Comparison of ENCODE assay signal across 9 mouse cellular contexts in genomic region chr5:96792422-96792821, GRCm38 (mm10). TPM values are rescaled to one million over a fixed set of nuclear protein-coding genes. Genes with fewer than 3 reads are reported as not detected.
DNase-seq lines count a peak whose midpoint lies in the region; ATAC-seq and TF ChIP-seq lines count a peak whose summit lies in the region.
"Had no signal": no experiment of that assay in that cellular context is flagged by ENCODE, and none has a peak within 500 bp of the region (broad histone marks: within the 10 kb centered on the region; RNA-seq: fewer than 3 reads in every experiment).

No protein-coding gene starts in this region.

- peak overlapping the region; percentile 5; the same call in 1 of the 2 replicates for H3K9ac ChIP-seq in CH12.LX (ENCODE audit: insufficient read depth, low read depth)
- no peak overlapping the region for H3K9ac ChIP-seq in lung, embryonic 14.5 days

- in situ Hi-C loops in CH12.LX (cut with MboI; ENCODE audit: low pct_ligation_motif_present, low pct_unique_long_range_greater_than_20kb, low sequenced_read_pairs) = no loop called here

- TF ChIP-seq EP300 in CH12.LX (IDR thresholded peaks at IDR 0.05; ENCODE audit: low read length) = no peak

- H3K27ac ChIP-seq in CH12.LX (ENCODE audit: insufficient read depth, low read depth) = no peak overlapping the region
- peak overlapping the region; percentile 29 for H3K27ac ChIP-seq in embryonic fibroblast, embryonic 13.5 days (ENCODE audit: insufficient read depth, low read length)
- H3K27ac ChIP-seq in lung, embryonic 14.5 days (ENCODE audit: low read depth) = no peak overlapping the region

- H3K4me1 ChIP-seq in CH12.LX (ENCODE audit: control insufficient read depth in 1 of 2, insufficient read depth in 2 of 2) = peaks cover 0 to 6% of the 10 kb centered on the region in 2 experiments; a peak in 1 of 4 replicates
- H3K4me1 ChIP-seq in embryonic fibroblast, embryonic 13.5 days (ENCODE audit: control insufficient read depth, insufficient read depth, low read length) = peaks cover 5% of the 10 kb centered on the region; the same call in 1 of the 2 replicates
- no peaks in the 10 kb centered on the region for H3K4me1 ChIP-seq in lung, embryonic 14.5 days (ENCODE audit: insufficient read depth)

- TF ChIP-seq CTCF in CH12.LX (conservative IDR thresholded peaks at IDR 0.05 in 1 of 2, IDR thresholded peaks at IDR 0.05 in 1 of 2; ENCODE audit: low read depth in 2 of 2, low read length in 2 of 2) = no peak
- TF ChIP-seq CTCF in embryonic fibroblast, embryonic 13.5 days (IDR thresholded peaks at IDR 0.05; ENCODE audit: borderline replicate concordance, insufficient read depth, low read length) = no peak
- no peak for TF ChIP-seq CTCF in lung, embryonic 14.5 days (IDR thresholded peaks at IDR 0.05; ENCODE audit: low read depth)

- H3K36me3 ChIP-seq in CH12.LX (replicated peaks in 1 of 2; ENCODE audit: control insufficient read depth in 1 of 2, insufficient read depth in 1 of 2, low read length in 1 of 2) = no peaks in the 10 kb centered on the region
- H3K36me3 ChIP-seq in lung, embryonic 14.5 days (ENCODE audit: insufficient read depth) = no peaks in the 10 kb centered on the region

- WGBS in lung, embryonic 14.5 days = 52% methylated on average over 9 of the region's 9 CpGs

- H3K4me2 ChIP-seq in CH12.LX (ENCODE audit: insufficient read depth, low read depth, poor library complexity, severe bottlenecking) = peak overlapping the region; percentile 98
- H3K4me2 ChIP-seq in lung, embryonic 14.5 days = no peak overlapping the region

- no peak for TF ChIP-seq POLR2A in CH12.LX (IDR thresholded peaks at IDR 0.05; ENCODE audit: low read depth, low read length)
- TF ChIP-seq POLR2A in embryonic fibroblast, embryonic 13.5 days (IDR thresholded peaks at IDR 0.05; ENCODE audit: low read depth, low read length) = no peak

- H3K4me3 ChIP-seq in CH12.LX (replicated peaks in 1 of 3; ENCODE audit: low read depth in 2 of 3, low read length in 2 of 3, poor library complexity in 1 of 3) = peak overlapping the region in 2 of 3 experiments; percentile 28 to 39
- no peak overlapping the region for H3K4me3 ChIP-seq in embryonic fibroblast, embryonic 13.5 days (ENCODE audit: insufficient read depth, low read length)
- H3K4me3 ChIP-seq in lung, embryonic 14.5 days (ENCODE audit: low read depth, low read length) = no peak overlapping the region
- H3K4me3 ChIP-seq: erythroblast, embryonic 14.5 days had no signal

- ATAC-seq in lung, embryonic 14.5 days (ENCODE audit: insufficient read depth) = peak; percentile 39; the same call in 1 of the 2 replicates

- DNase-seq in CH12.LX (ENCODE audit: extremely low read depth) = no peak
- DNase-seq in kidney, adult 18-20 months = peak; percentile 53
- DNase-seq in lung, embryonic 14.5 days = peak; percentile 45
- DNase-seq in urinary bladder, postnatal 25 days (ENCODE audit: low spot score) = no peak
- no peak for DNase-seq in left cerebral cortex, adult 11 months (ENCODE audit: low spot score)
- DNase-seq in adrenal gland, adult 18-20 months (ENCODE audit: low spot score in 2 of 2) = no peak
- DNase-seq in right cerebral cortex, postnatal 14 days = no peak

- no peak for TF ChIP-seq RAD21 in CH12.LX (IDR thresholded peaks at IDR 0.05; ENCODE audit: low read depth, low read length)

- dilution Hi-C loops in CH12.LX (cut with MboI; ENCODE audit: extremely low pct_ligation_motif_present, extremely low pct_unique_long_range_greater_than_20kb, low sequenced_read_pairs) = no loop called here

- H3K27me3 ChIP-seq in CH12.LX (replicated peaks) = no peaks in the 10 kb centered on the region
- no peaks in the 10 kb centered on the region for H3K27me3 ChIP-seq in lung, embryonic 14.5 days (ENCODE audit: insufficient read depth, low read length)

- H3K79me2 ChIP-seq in CH12.LX (replicated peaks; ENCODE audit: control insufficient read depth, extremely low read depth, insufficient read depth, poor library complexity, severe bottlenecking) = no peaks in the 10 kb centered on the region

- H3K9me3 ChIP-seq in CH12.LX (replicated peaks; ENCODE audit: low read length) = no peaks in the 10 kb centered on the region
- no peaks in the 10 kb centered on the region for H3K9me3 ChIP-seq in lung, embryonic 14.5 days (ENCODE audit: low read depth, low read length)

TF ChIP-seq in CH12.LX, 34 proteins besides CTCF, POLR2A, EP300 and RAD21:
- TF ChIP-seq GABPA (IDR thresholded peaks at IDR 0.05; ENCODE audit: insufficient replicate concordance, low read depth, low read length) (no peak), HCFC1 (IDR thresholded peaks at IDR 0.05; ENCODE audit: low read depth, low read length) (0 out of 2 replicates have a peak, but pooled peaks have one; percentile 15), KAT2A (IDR thresholded peaks at IDR 0.05; ENCODE audit: insufficient replicate concordance, low read length) (no peak), ELF1 (IDR thresholded peaks at IDR 0.05; ENCODE audit: low read depth, low read length) (peak; percentile 62), SIN3A (IDR thresholded peaks at IDR 0.05; ENCODE audit: low read length) (peak; percentile 14; the same call in 1 of the 2 replicates), BHLHE40 (IDR thresholded peaks at IDR 0.05; ENCODE audit: low read depth, low read length) (no peak)

RNA-seq across cellular contexts. Expression of gene Anxa3, which starts 0.7 kb away (rescaled TPM):
- total RNA-seq in CH12.LX (2012; rRNA removed) (0.38 and 1.4 TPM in 2 replicates), CH12.LX (2014; rRNA removed) (not detected in 2 replicates)
- 0.35 TPM in 1 of 2 replicates, not detected in the other for polyA plus RNA-seq in CH12.LX (2012; ENCODE audit: insufficient read length, low read depth)
- polyA plus RNA-seq in embryonic fibroblast, embryonic 13.5 days (2011; ENCODE audit: insufficient read length, low read depth, missing spikeins) = 198 and 325 TPM in 2 replicates
- polyA plus RNA-seq in lung, embryonic 14.5 days (2014; fragmentation: Nextera tagmentation; extraction: Ambion mirVana) = 53.0 and 55.2 TPM in 2 replicates
- 10 to 100 TPM; 15.8 to 26.3 TPM for total RNA-seq in adrenal gland, adult 18-20 months (2021)
- polyA plus RNA-seq: erythroblast, embryonic 14.5 days had no signal

Comparison
In these comparisons a context has a peak if more than half of its experiments do, and no peak if none do; other contexts are left out.
1. DNase-seq: peak in kidney, adult 18-20 months (single experiment) and lung, embryonic 14.5 days (single experiment); none in CH12.LX (single experiment), urinary bladder, postnatal 25 days (single experiment), left cerebral cortex, adult 11 months (single experiment), adrenal gland, adult 18-20 months (0 of 2) and right cerebral cortex, postnatal 14 days (single experiment).
2. H3K4me3 ChIP-seq: peak in CH12.LX (2 of 3); none in embryonic fibroblast, embryonic 13.5 days (single experiment) and lung, embryonic 14.5 days (single experiment).
3. RNA of gene Anxa3, which starts 0.7 kb away (polyA plus RNA-seq): 198 to 325 TPM in embryonic fibroblast, embryonic 13.5 days and 53.0 to 55.2 TPM in lung, embryonic 14.5 days; 0.35 TPM in CH12.LX; every median in the first group is over 10 times any median in the second.